ENCODE assay signal across 8 mouse cellular contexts in genomic region chr13:100670181-100670741, GRCm38 (mm10). TPM values are rescaled to one million over a fixed set of nuclear protein-coding genes. Genes with fewer than 3 reads are reported as not detected.
DNase-seq lines count a peak whose midpoint lies in the region; ATAC-seq and TF ChIP-seq lines count a peak whose summit lies in the region.

No protein-coding gene starts in this region.

- no peak for ATAC-seq in embryonic facial prominence, embryonic 14.5 days (ENCODE audit: low read depth)
- no peak for ATAC-seq in neural tube, embryonic 13.5 days (ENCODE audit: low read depth)

- peaks cover 16% of the 10 kb centered on the region; the same call in 1 of the 2 replicates for H3K36me3 ChIP-seq in embryonic facial prominence, embryonic 14.5 days (ENCODE audit: control insufficient read depth, insufficient read depth, low read length)
- H3K36me3 ChIP-seq in neural tube, embryonic 13.5 days, result peaks cover 15% of the 10 kb centered on the region

- 0 out of 2 replicates have a peak, but pooled peaks cover 5% of the 10 kb centered on the region for H3K9me3 ChIP-seq in embryonic facial prominence, embryonic 14.5 days (ENCODE audit: control insufficient read depth, low read length)
- no peaks in the 10 kb centered on the region for H3K9me3 ChIP-seq in neural tube, embryonic 13.5 days

- WGBS in embryonic facial prominence, embryonic 14.5 days, result 50% methylated on average over 9 of the region's 9 CpGs
- 13% methylated on average over 9 of the region's 9 CpGs for WGBS in large intestine, adult 2 months
- 65% methylated on average over 9 of the region's 9 CpGs for WGBS in neural tube, embryonic 13.5 days

- H3K4me3 ChIP-seq in layer of hippocampus, adult 2 months, result peak overlapping the region; percentile 55
- peak overlapping the region; percentile 61 for H3K4me3 ChIP-seq in embryonic facial prominence, embryonic 14.5 days (ENCODE audit: low read depth, low read length)
- H3K4me3 ChIP-seq in neural tube, embryonic 13.5 days, result peak overlapping the region; percentile 51

- H3K4me2 ChIP-seq in embryonic facial prominence, embryonic 14.5 days (ENCODE audit: low read depth, low read length), result peak overlapping the region; percentile 88
- H3K4me2 ChIP-seq in neural tube, embryonic 13.5 days, result peak overlapping the region; percentile 82

- no peaks in the 10 kb centered on the region for H3K27me3 ChIP-seq in embryonic facial prominence, embryonic 14.5 days (replicated peaks; ENCODE audit: control insufficient read depth, insufficient read depth, low read length)
- peaks cover 14% of the 10 kb centered on the region for H3K27me3 ChIP-seq in neural tube, embryonic 13.5 days

- TF ChIP-seq CTCF in layer of hippocampus, adult 2 months (conservative IDR thresholded peaks at IDR 0.05), result no peak

- no peak overlapping the region for H3K27ac ChIP-seq in layer of hippocampus, adult 2 months
- H3K27ac ChIP-seq in embryonic facial prominence, embryonic 14.5 days (replicated peaks; ENCODE audit: low read depth, low read length), result no peak overlapping the region; the same call in 1 of the 2 replicates
- no peak overlapping the region for H3K27ac ChIP-seq in neural tube, embryonic 13.5 days (replicated peaks)

- H3K4me1 ChIP-seq in embryonic facial prominence, embryonic 14.5 days (ENCODE audit: control insufficient read depth, insufficient read depth, low read length), result no peaks in the 10 kb centered on the region
- peaks cover 11% of the 10 kb centered on the region; the same call in 1 of the 2 replicates for H3K4me1 ChIP-seq in neural tube, embryonic 13.5 days (replicated peaks)

- peak overlapping the region; percentile 73 for H3K9ac ChIP-seq in embryonic facial prominence, embryonic 14.5 days (ENCODE audit: low read depth, low read length)
- peak overlapping the region; percentile 73 for H3K9ac ChIP-seq in neural tube, embryonic 13.5 days

- no peak for DNase-seq in layer of hippocampus, adult 2 months (ENCODE audit: low spot score in 2 of 2)
- DNase-seq in layer of hippocampus, postnatal 36 days, result no peak
- no peak for DNase-seq in embryonic facial prominence, embryonic 14.5 days (ENCODE audit: low spot score)
- DNase-seq in large intestine, adult 2 months (ENCODE audit: low read depth, low spot score), result peak; percentile 25
- no peak for DNase-seq in MN1 (ENCODE audit: low spot score)
- DNase-seq in layer of hippocampus, adult 18-20 months (ENCODE audit: low spot score in 2 of 2), result no peak
- DNase-seq in gastrocnemius, adult 18-20 months (ENCODE audit: low spot score), result no peak

RNA-seq across cellular contexts. Expression of gene Ccdc125, which starts 0.7 kb away (rescaled TPM):
- under 1 TPM; 0.20 to 0.23 TPM for total RNA-seq in layer of hippocampus, adult 2 months (2021)
- total RNA-seq in layer of hippocampus, postnatal 36 days (2021), result under 1 TPM; 0.15 to 0.17 TPM
- polyA plus RNA-seq in embryonic facial prominence, embryonic 14.5 days (2014; fragmentation: Nextera tagmentation; extraction: Ambion mirVana), result 2.6 and 3.8 TPM in 2 replicates
- polyA plus RNA-seq in large intestine, adult 2 months (2012; rRNA removed), result 0.89 and 1.5 TPM in 2 replicates
- polyA plus RNA-seq in neural tube, embryonic 13.5 days (2015; fragmentation: Nextera tagmentation; extraction: Ambion mirVana), result 1.9 and 2.3 TPM in 2 replicates
- under 1 TPM in 1 of 2 experiments, not detected in 1; 0.25 TPM for total RNA-seq in layer of hippocampus, adult 18-20 months (2021)
- under 1 TPM in 1 of 2 experiments, not detected in 1; 0.27 TPM for total RNA-seq in gastrocnemius, adult 18-20 months (2021)

RNA-seq across cellular contexts. Expression of gene Taf9, which starts 18.9 kb away (rescaled TPM):
- total RNA-seq in layer of hippocampus, adult 2 months (2021), result 10 to 100 TPM; 14.4 to 20.7 TPM
- 10 to 100 TPM; 23.1 to 23.9 TPM for total RNA-seq in layer of hippocampus, postnatal 36 days (2021)
- polyA plus RNA-seq in embryonic facial prominence, embryonic 14.5 days (2014; fragmentation: Nextera tagmentation; extraction: Ambion mirVana), result 21.6 and 22.3 TPM in 2 replicates
- 1.4 and 1.9 TPM in 2 replicates for polyA plus RNA-seq in large intestine, adult 2 months (2012; rRNA removed)
- 26.0 and 28.5 TPM in 2 replicates for polyA plus RNA-seq in neural tube, embryonic 13.5 days (2015; fragmentation: Nextera tagmentation; extraction: Ambion mirVana)
- 10 to 100 TPM; 21.9 to 24.9 TPM for total RNA-seq in layer of hippocampus, adult 18-20 months (2021)
- 1 to 10 TPM; 7.1 to 7.2 TPM for total RNA-seq in gastrocnemius, adult 18-20 months (2021)

RNA-seq across cellular contexts. Expression of gene Rad17, which starts 19.4 kb away (rescaled TPM):
- total RNA-seq in layer of hippocampus, adult 2 months (2021), result 10 to 100 TPM; 13.5 to 15.6 TPM
- total RNA-seq in layer of hippocampus, postnatal 36 days (2021), result 10 to 100 TPM; 14.9 to 17.1 TPM
- 22.4 and 22.6 TPM in 2 replicates for polyA plus RNA-seq in embryonic facial prominence, embryonic 14.5 days (2014; fragmentation: Nextera tagmentation; extraction: Ambion mirVana)
- 3.2 and 3.6 TPM in 2 replicates for polyA plus RNA-seq in large intestine, adult 2 months (2012; rRNA removed)
- 18.5 and 19.6 TPM in 2 replicates for polyA plus RNA-seq in neural tube, embryonic 13.5 days (2015; fragmentation: Nextera tagmentation; extraction: Ambion mirVana)
- total RNA-seq in layer of hippocampus, adult 18-20 months (2021), result 10 to 100 TPM; 13.0 to 14.8 TPM
- 10 to 100 TPM; 11.4 to 13.9 TPM for total RNA-seq in gastrocnemius, adult 18-20 months (2021)

RNA-seq across cellular contexts. Expression of gene Ak6, which starts 19.5 kb away (rescaled TPM):
- total RNA-seq in layer of hippocampus, adult 2 months (2021), result 10 to 100 TPM; 90.7 to 91.6 TPM
- total RNA-seq in layer of hippocampus, postnatal 36 days (2021), result 10 to 100 TPM; 84.9 to 86.4 TPM
- polyA plus RNA-seq in embryonic facial prominence, embryonic 14.5 days (2014; fragmentation: Nextera tagmentation; extraction: Ambion mirVana), result 257 and 266 TPM in 2 replicates
- polyA plus RNA-seq in large intestine, adult 2 months (2012; rRNA removed), result 45.5 and 46.5 TPM in 2 replicates
- polyA plus RNA-seq in neural tube, embryonic 13.5 days (2015; fragmentation: Nextera tagmentation; extraction: Ambion mirVana), result 332 and 337 TPM in 2 replicates
- total RNA-seq in layer of hippocampus, adult 18-20 months (2021), result 10 to 100 TPM; 82.6 to 88.7 TPM
- total RNA-seq in gastrocnemius, adult 18-20 months (2021), result 10 to 100 TPM; 72.1 to 74.4 TPM

RNA-seq across cellular contexts. Expression of gene Marveld2, which starts 53.5 kb away (rescaled TPM):
- 1 to 10 TPM; 1.3 to 1.6 TPM for total RNA-seq in layer of hippocampus, adult 2 months (2021)
- 1 to 10 TPM; 1.0 to 1.2 TPM for total RNA-seq in layer of hippocampus, postnatal 36 days (2021)
- 6.1 and 8.4 TPM in 2 replicates for polyA plus RNA-seq in embryonic facial prominence, embryonic 14.5 days (2014; fragmentation: Nextera tagmentation; extraction: Ambion mirVana)
- 22.9 and 25.8 TPM in 2 replicates for polyA plus RNA-seq in large intestine, adult 2 months (2012; rRNA removed)
- 2.4 and 2.5 TPM in 2 replicates for polyA plus RNA-seq in neural tube, embryonic 13.5 days (2015; fragmentation: Nextera tagmentation; extraction: Ambion mirVana)
- 1 to 10 TPM; 1.3 to 1.8 TPM for total RNA-seq in layer of hippocampus, adult 18-20 months (2021)
- total RNA-seq in gastrocnemius, adult 18-20 months (2021), result under 1 TPM; 0.33 to 0.41 TPM
